Mouse (Mus musculus): Measurements from ENCODE around the gene P3h3.
A peak's percentile ranks its signal among the peaks of the same experiment; 100 is the strongest.
"Not testable (repeated sequence)": the region's sequence is repeated elsewhere in the genome, so short reads cannot be mapped to it uniquely, and the experiment has no call there.

The P3h3 gene

GRCm38 (mm10) chr6:124809775-124810538 lies 47.6 kb downstream of the P3h3 start:
- DNase-seq (ENCODE audit: low spot score in 2 of 2), result no peak

- peak; percentile 78 to 85 for DNase-seq (ENCODE audit: low spot score in 2 of 2)
Measured at GRCm38 (mm10) chr6:124809052-124809774, 48.3 kb downstream of the P3h3 start.

- peak; percentile 72 to 80 for DNase-seq (ENCODE audit: low spot score in 2 of 2)
Measured at GRCm38 (mm10) chr6:124808358-124809012, 49.1 kb downstream of the P3h3 start, which contains the start of gene Spsb2. Gene Spsb2, plus strand, starts transcription at chr6:124808661.

GRCm38 (mm10) chr6:124807986-124808357 lies 49.6 kb downstream of the P3h3 start:
- DNase-seq (ENCODE audit: low spot score in 2 of 2), result no peak

GRCm38 (mm10) chr6:124807366-124807765 lies 50.2 kb downstream of the P3h3 start:
- no peak for DNase-seq (ENCODE audit: low spot score in 2 of 2)

GRCm38 (mm10) chr6:124806446-124807140 lies 51.0 kb downstream of the P3h3 start:
- no peak for DNase-seq (ENCODE audit: low spot score in 2 of 2)

GRCm38 (mm10) chr6:124805341-124806321 lies 51.9 kb downstream of the P3h3 start:
- peak; percentile 94 to 97 for DNase-seq (ENCODE audit: low spot score in 2 of 2)

GRCm38 (mm10) chr6:124804341-124804740 lies 53.2 kb downstream of the P3h3 start:
- no peak for DNase-seq (ENCODE audit: low spot score in 2 of 2)

- not testable (repeated sequence) for DNase-seq (ENCODE audit: low spot score in 2 of 2)
Measured at GRCm38 (mm10) chr6:124803691-124804090, 53.9 kb downstream of the P3h3 start.

GRCm38 (mm10) chr6:124803061-124803460 lies 54.5 kb downstream of the P3h3 start:
- no peak for DNase-seq (ENCODE audit: low spot score in 2 of 2)

- DNase-seq (ENCODE audit: low spot score in 2 of 2), result not testable (repeated sequence)
Measured at GRCm38 (mm10) chr6:124802400-124802799, 55.2 kb downstream of the P3h3 start.

GRCm38 (mm10) chr6:124796200-124796599 lies 61.4 kb downstream of the P3h3 start:
- no peak for DNase-seq (ENCODE audit: low spot score in 2 of 2)

GRCm38 (mm10) chr6:124795781-124796180 lies 61.8 kb downstream of the P3h3 start:
- no peak for DNase-seq (ENCODE audit: low spot score in 2 of 2)

GRCm38 (mm10) chr6:124791911-124792310 lies 65.6 kb downstream of the P3h3 start:
- DNase-seq (ENCODE audit: low spot score in 2 of 2), result no peak
